Mouse (Mus musculus) heart, postnatal 0 days (tissue): ENCODE data around the gene Cd72. TPM values are rescaled to one million over a fixed set of nuclear protein-coding genes. Genes with fewer than 3 reads are reported as not detected.

Experiments
- ATAC-seq: fragments of 200-750 bp; cut with Nextera tagmentation; 2 replicates; pipeline ENCODE4 v1.8.0; 2017; ENCODE audit warnings: low read depth, moderate number of reproducible peaks, moderate library complexity; ENCODE audit not compliant: insufficient read depth
- DNase-seq: peaks from one replicate; pipeline ENCODE4 v3.0.0-alpha.2; 2016; ENCODE audit warnings: low spot score
- H3K27ac ChIP-seq: fragments of 300-500 bp; sonication (generic); 2 replicates; pipeline ENCODE4 v1.5.1; 2014; ENCODE audit warnings: low read depth, mild to moderate bottlenecking
- H3K27me3 ChIP-seq: fragments of 300-500 bp; sonication (generic); 2 replicates; pipeline ENCODE4 v1.6.1; 2014; ENCODE audit warnings: low read length, mixed read lengths; ENCODE audit not compliant: control insufficient read depth, insufficient read depth
- H3K36me3 ChIP-seq: fragments of 300-500 bp; sonication (generic); replicated peaks from 2 replicates; pipeline ENCODE4 v1.6.1; 2014; ENCODE audit warnings: low read length, mixed read lengths; ENCODE audit not compliant: control insufficient read depth, insufficient read depth
- H3K4me1 ChIP-seq: fragments of 300-500 bp; sonication (generic); 2 replicates; pipeline ENCODE4 v1.6.1; 2014; ENCODE audit warnings: antibody characterized with exemption; ENCODE audit not compliant: control insufficient read depth, insufficient read depth
- H3K4me2 ChIP-seq: fragments of 300-500 bp; sonication (generic); 2 replicates; pipeline ENCODE4 v1.6.1; 2014; ENCODE audit warnings: low read depth, mild to moderate bottlenecking, low read length, moderate library complexity
- H3K4me3 ChIP-seq: fragments of 300-500 bp; sonication (generic); 2 replicates; pipeline ENCODE4 v1.5.1; 2014; ENCODE audit warnings: low read depth, low read length
- H3K9ac ChIP-seq: fragments of 300-500 bp; sonication (generic); replicated peaks from 2 replicates; pipeline ENCODE4 v1.6.1; 2014; ENCODE audit warnings: low read depth, low read length, mixed read lengths
- H3K9me3 ChIP-seq: fragments of 300-500 bp; sonication (generic); replicated peaks from 2 replicates; pipeline ENCODE4 v1.6.1; 2016; ENCODE audit warnings: low read length; ENCODE audit not compliant: control insufficient read depth
- CTCF ChIP-seq: IDR thresholded peaks from 2 replicates; pipeline ENCODE4 v1.5.1; 2016; ENCODE audit warnings: antibody characterized with exemption, control low read depth, low read depth
- EP300 ChIP-seq: IDR thresholded peaks from 2 replicates; pipeline ENCODE4 v1.6.1; 2016; ENCODE audit warnings: antibody characterized with exemption, low read depth
- WGBS: fragments of 180-500 bp; shearing (Covaris S2); extraction: QIAGEN DNeasy Blood & Tissue Kit; methylation state at CpG from one replicate; pipeline ENCODE4 v1.1.7; 2014; 5-methylcytosine and 5-hydroxymethylcytosine counted together
- polyA plus RNA-seq: library from polyadenylated mRNA; unstranded; fragments of >200 nt; fragmentation: Nextera tagmentation; extraction: Ambion mirVana; gene quantifications from 2 replicates; pipeline ENCODE4 v1.2.1, GENCODE M21; 2015
- total RNA-seq: library from RNA; depleted of rRNA; stranded (reverse); fragments of >200 nt; gene quantifications from 2 replicates; pipeline ENCODE4 v1.2.3, GENCODE M21; 2014; ENCODE audit warnings: low replicate concordance

Cd72 gene
- total and polyA plus RNA-seq, 2 experiments from 2014 or later = 0.08 to 3.4 TPM

GRCm38 (mm10) chr4:43432832-43433231 is 21.6 kb downstream of the Cd72 start:
- DNase-seq (no peak), ATAC-seq (no peak)
- Histone ChIP-seq H3K4me1 (no peaks in the 10 kb centered on the region), H3K9ac (no peak overlapping the region), H3K4me3 (no peak overlapping the region), H3K36me3 (no peaks in the 10 kb centered on the region), H3K27me3 (no peaks in the 10 kb centered on the region), H3K9me3 (no peaks in the 10 kb centered on the region), H3K27ac (no peak overlapping the region), H3K4me2 (no peak overlapping the region)
- WGBS = 86% methylated on average over 1 of the region's 1 CpGs
- TF ChIP-seq CTCF = no peak

GRCm38 (mm10) chr4:43431690-43432089 is 22.7 kb downstream of the Cd72 start:
- ATAC-seq = peak; percentile 78
- 4% methylated on average over 4 of the region's 4 CpGs for WGBS
- Histone ChIP-seq H3K36me3 (peaks cover 5% of the 10 kb centered on the region; the same call in 1 of the 2 replicates), H3K9me3 (no peaks in the 10 kb centered on the region), H3K9ac (no peak overlapping the region), H3K27ac (peak overlapping the region; percentile 62), H3K4me3 (no peak overlapping the region), H3K4me2 (no peak overlapping the region), H3K4me1 (no peaks in the 10 kb centered on the region), H3K27me3 (no peaks in the 10 kb centered on the region)
- TF ChIP-seq EP300 = no peak
- TF ChIP-seq CTCF = peak; percentile 97
- DNase-seq = peak; percentile 94

- peaks cover 32% of the 10 kb centered on the region for H3K36me3 ChIP-seq
- H3K9me3 ChIP-seq = no peaks in the 10 kb centered on the region
- TF ChIP-seq EP300 (no peak), CTCF (no peak)
- WGBS = 14% methylated on average over 9 of the region's 10 CpGs
- H3K9ac ChIP-seq = peak within 1 kb of the TSS; percentile 25; the same call in 1 of the 2 replicates
- 0 out of 2 replicates have a peak within 1 kb of the TSS, but pooled peaks have one; percentile 33 for H3K27ac ChIP-seq
- H3K4me1 ChIP-seq = no peaks in the 10 kb centered on the region
- no peaks in the 10 kb centered on the region for H3K27me3 ChIP-seq
- peak; percentile 36 for ATAC-seq
- DNase-seq = no peak
- H3K4me2 ChIP-seq = peak within 1 kb of the TSS; percentile 40
- H3K4me3 ChIP-seq = no peak within 1 kb of the TSS
Observed at GRCm38 (mm10) chr4:43428946-43429345, 25.5 kb downstream of the Cd72 start, which contains the start of gene Fam166b. Gene Fam166b, minus strand, starts transcription at chr4:43429134.

GRCm38 (mm10) chr4:43428180-43428861 is 26.1 kb downstream of the Cd72 start:
- Histone ChIP-seq H3K36me3 (peaks cover 38% of the 10 kb centered on the region), H3K4me2 (peak overlapping the region; percentile 40; the same call in 1 of the 2 replicates), H3K27me3 (no peaks in the 10 kb centered on the region), H3K27ac (0 out of 2 replicates have a peak overlapping the region, but pooled peaks have one; percentile 33), H3K9ac (peak overlapping the region; percentile 25; the same call in 1 of the 2 replicates), H3K4me3 (no peak overlapping the region), H3K9me3 (no peaks in the 10 kb centered on the region), H3K4me1 (no peaks in the 10 kb centered on the region)
- TF ChIP-seq EP300 (no peak), CTCF (no peak)
- DNase-seq = no peak
- 38% methylated on average over 16 of the region's 16 CpGs for WGBS
- no peak for ATAC-seq

GRCm38 (mm10) chr4:43427501-43428179 is 26.8 kb downstream of the Cd72 start:
- 46% methylated on average over 22 of the region's 23 CpGs for WGBS
- Histone ChIP-seq H3K9ac (no peak overlapping the region), H3K27ac (no peak overlapping the region), H3K36me3 (peaks cover 45% of the 10 kb centered on the region), H3K4me1 (no peaks in the 10 kb centered on the region), H3K4me3 (no peak overlapping the region), H3K9me3 (no peaks in the 10 kb centered on the region), H3K27me3 (no peaks in the 10 kb centered on the region), H3K4me2 (no peak overlapping the region; the same call in 1 of the 2 replicates)
- no peak for ATAC-seq
- TF ChIP-seq EP300 = no peak
- TF ChIP-seq CTCF = no peak
- DNase-seq = no peak
